Mouse (Mus musculus) layer of hippocampus, postnatal 10 days (tissue): ENCODE data around the gene Ltbp4. TPM values are rescaled to one million over a fixed set of nuclear protein-coding genes. Genes with fewer than 3 reads are reported as not detected.

Experiments
- DNase-seq, 2 experiments: peaks; one replicate each; pipeline ENCODE4 v3.0.0; 2021; ENCODE audit warnings: low spot score in 2 of 2
- total RNA-seq, 2 experiments: library from RNA; stranded (reverse); gene quantifications; 2 replicates each; pipeline ENCODE4 v1.2.3; 2021

Gene Ltbp4
- total RNA-seq, 2 experiments from 2014 or later, result 49.9 to 59.2 TPM

DNA sequence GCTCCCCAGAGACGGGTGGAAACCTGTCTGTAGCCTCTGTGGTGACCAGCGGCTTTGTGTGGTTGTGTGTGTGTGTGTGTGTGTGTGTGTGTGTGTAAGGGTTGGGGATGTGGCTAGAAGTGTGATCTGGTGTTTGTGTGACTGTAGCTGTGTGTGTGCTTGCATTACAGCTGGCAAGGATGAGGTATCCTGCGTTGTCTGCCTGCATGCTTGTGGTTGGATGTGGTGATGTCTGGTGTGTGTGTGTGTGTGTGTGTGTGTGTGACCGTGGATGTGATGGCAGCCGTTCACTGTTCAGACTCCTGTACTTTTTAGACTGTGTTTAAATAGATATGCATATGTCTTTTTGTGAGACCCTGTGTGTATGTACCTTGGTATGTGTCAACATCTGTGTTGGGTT lies 77.7 kb downstream of the Ltbp4 start:
- DNase-seq, result no peak

DNA sequence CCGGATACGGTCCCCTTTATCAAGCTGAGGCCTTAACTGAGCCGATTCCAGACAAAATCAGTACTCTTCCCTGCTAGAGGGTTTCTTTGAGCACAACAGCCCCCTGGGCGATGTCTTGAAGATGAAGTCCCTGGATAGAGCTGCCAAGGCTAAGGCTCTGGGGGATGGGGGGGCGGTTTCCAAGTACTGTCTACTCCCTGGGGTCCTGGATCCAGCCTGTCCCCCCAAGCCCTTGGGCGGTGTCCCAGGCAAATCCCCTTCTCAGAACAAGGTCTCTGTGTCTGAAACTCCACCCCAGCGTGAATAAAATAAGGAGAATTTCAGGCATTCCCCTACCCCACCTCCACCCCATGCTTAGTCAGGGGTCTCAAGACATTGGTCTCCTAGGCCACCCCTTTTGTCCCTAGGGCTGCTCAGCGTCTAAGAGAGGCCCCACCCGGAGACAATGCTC lies 78.2 kb downstream of the Ltbp4 start:
- peak in 1 of 2 experiments; percentile 55 for DNase-seq

DNA sequence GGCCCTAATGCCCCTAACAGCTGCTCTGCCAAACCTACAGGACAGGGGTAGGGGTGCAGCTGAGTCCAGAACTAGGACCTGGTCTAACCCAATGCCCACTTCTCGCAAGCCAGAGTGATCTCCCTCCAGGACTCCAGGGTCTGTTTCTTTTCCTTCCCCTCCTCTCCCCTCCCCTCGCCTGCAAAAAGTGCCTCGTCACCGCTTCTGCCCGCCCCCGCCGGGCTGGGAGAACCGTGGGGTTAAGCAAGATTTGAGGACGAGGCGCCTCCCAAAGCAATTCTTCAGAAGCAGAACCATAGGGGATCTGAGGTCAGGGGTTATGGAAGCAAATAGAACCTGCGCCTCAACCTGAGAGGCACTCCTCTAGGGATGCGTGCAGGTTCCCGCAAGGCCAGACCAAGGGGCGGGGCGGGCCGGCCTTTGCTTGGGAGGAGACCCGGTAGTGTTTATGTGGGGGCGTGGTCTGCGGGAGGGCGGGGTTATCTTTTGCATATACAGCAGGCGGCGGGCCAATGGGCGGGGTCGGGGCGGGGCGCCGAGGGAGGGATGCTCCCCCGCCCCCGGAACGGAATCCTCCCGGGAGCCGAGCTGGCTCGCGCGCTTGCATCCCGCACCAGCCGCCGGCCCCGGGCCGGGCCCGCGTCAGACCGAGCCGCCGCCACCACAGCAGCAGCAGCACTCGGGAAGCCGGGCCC lies 79.1 kb downstream of the Ltbp4 start, which contains the start of gene Numbl:
Numbl (plus strand) TSS at position 229 of the 695 bp plus-strand sequence.
- DNase-seq, result peak; percentile 87 to 93

DNA sequence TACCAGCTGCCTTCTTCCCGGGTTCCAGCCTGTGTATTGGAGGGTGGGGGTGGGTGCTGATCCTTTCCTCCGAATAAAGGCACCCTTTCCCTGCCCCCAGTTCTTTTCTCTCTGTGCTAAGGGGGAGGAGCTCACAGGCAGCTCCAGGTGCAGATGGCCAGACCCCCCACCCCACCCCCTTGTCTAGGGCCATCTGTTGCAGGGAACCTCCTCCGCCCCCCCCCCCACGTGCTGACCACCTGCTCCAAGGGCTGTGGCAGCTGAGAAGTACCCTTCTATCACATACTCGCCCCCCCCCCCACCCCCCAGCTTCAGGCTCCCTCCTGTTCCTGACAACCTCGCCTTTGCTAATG lies 79.7 kb downstream of the Ltbp4 start:
- DNase-seq, result no peak

DNA sequence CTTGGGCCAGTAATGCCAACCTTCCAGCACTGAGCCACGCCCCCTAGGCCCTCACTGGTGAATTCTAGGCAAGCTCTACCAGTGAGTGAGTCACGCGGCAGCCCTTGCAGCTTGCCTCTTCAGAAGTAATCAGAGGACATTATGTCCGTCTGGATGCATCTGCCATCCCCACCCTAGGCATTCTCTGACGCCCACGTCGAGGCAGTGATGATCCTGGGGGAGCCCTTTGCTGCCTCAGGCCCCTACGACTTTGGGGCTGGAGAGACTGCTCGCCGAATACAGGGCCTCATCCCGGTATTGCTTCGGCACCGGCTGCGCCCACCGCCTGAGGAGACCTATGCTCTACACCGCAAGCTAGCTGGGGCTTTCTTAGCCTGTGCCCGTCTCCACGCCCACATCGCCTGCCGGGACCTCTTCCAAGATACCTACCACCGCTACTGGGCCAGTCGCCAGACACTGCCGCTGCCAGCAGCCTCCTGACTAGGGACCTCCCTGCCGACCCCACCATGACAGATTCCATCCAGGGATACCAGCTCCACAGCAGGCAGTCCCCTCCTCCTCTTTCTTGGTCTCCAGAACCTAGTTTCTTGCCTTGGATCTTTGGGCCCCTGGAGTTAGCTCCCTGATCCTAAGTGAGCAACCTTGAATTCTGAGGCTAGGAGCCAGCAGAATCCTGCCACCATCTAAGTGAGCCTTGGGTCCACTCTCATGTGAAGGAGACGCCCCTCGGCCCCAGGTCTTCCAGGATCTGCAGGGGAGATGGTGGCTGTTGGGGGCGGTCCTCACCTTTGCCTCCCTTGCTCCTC lies 80.2 kb downstream of the Ltbp4 start:
- DNase-seq, result peak; percentile 74 to 76

DNA sequence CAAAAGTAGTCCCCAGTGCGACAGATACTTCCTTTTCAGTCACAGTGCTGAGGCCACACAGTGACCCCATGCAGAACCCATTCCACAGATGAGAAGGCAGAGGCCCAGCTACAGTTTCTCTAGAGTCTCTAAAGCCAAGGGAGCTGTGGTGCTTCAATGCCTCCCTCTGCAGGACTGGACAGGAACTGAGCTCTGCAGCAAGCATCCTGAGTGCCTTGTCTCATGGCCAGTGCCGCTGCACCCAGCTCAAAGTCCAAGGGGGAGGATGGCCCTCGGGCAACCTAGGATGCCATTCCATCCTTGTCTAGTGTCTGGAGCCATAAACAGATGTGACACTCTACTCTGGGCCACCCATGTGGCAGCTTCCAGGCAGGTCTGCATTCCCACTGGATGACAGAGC lies 81.8 kb downstream of the Ltbp4 start:
- no peak for DNase-seq

Other genes with a start within 250 kb of the Ltbp4 start
- under 1 TPM; 0.18 to 0.51 TPM for gene Cyp2f2, start 217.8 kb downstream of the Ltbp4 start, total RNA-seq
- gene Cyp2t4, start 184.0 kb downstream of the Ltbp4 start, total RNA-seq, result not detected
- 10 to 100 TPM; 85.9 to 88.9 TPM for gene Egln2, start 170.9 kb downstream of the Ltbp4 start, total RNA-seq
- 10 to 100 TPM; 76.6 to 84.2 TPM for gene Rab4b, start 158.8 kb downstream of the Ltbp4 start, total RNA-seq
- under 1 TPM in 1 of 2 experiments, not detected in 1; 0.75 TPM for gene Gm21983, start 156.6 kb downstream of the Ltbp4 start, total RNA-seq
- gene Mia, start 156.5 kb downstream of the Ltbp4 start, total RNA-seq, result 10 to 100 TPM; 10.9 to 13.9 TPM
- gene BC024978, start 141.9 kb downstream of the Ltbp4 start, total RNA-seq, result 10 to 100 TPM; 17.8 to 22.1 TPM
- 10 to 100 TPM; 78.9 to 87.5 TPM for gene Snrpa, start 141.4 kb downstream of the Ltbp4 start, total RNA-seq
- 10 to 100 TPM in 1 of 2 experiments, 1 to 10 TPM in 1; 9.5 to 10.8 TPM for gene Itpkc, start 109.0 kb downstream of the Ltbp4 start, total RNA-seq
- gene Coq8b, start 104.7 kb downstream of the Ltbp4 start, total RNA-seq, result 10 to 100 TPM; 26.9 to 29.5 TPM
- 100 to 1,000 TPM; 126 to 127 TPM for gene Numbl, start 79.3 kb downstream of the Ltbp4 start, total RNA-seq
- gene Shkbp1, start 18.3 kb upstream of the Ltbp4 start, total RNA-seq, result 10 to 100 TPM; 24.9 to 29.9 TPM
- not detected for gene Gm20479, start 19.7 kb upstream of the Ltbp4 start, total RNA-seq
- 100 to 1,000 TPM in 1 of 2 experiments, 10 to 100 TPM in 1; 89.6 to 105 TPM for gene Sptbn4, start 110.0 kb upstream of the Ltbp4 start, total RNA-seq
- 10 to 100 TPM; 16.5 to 17.1 TPM for gene Blvrb, start 110.3 kb upstream of the Ltbp4 start, total RNA-seq
- 1 to 10 TPM; 3.6 to 3.8 TPM for gene Sertad3, start 136.1 kb upstream of the Ltbp4 start, total RNA-seq
- 1 to 10 TPM; 4.5 TPM for gene Sertad1, start 149.2 kb upstream of the Ltbp4 start, total RNA-seq
- gene Prx, start 161.6 kb upstream of the Ltbp4 start, total RNA-seq, result 1 to 10 TPM; 1.1 to 1.5 TPM
- under 1 TPM; 0.11 to 0.23 TPM for gene Hipk4, start 185.6 kb upstream of the Ltbp4 start, total RNA-seq
- gene Pld3, start 215.5 kb upstream of the Ltbp4 start, total RNA-seq, result 100 to 1,000 TPM; 468 to 470 TPM
- 10 to 100 TPM; 21.4 to 26.2 TPM for gene 2310022A10Rik, start 215.5 kb upstream of the Ltbp4 start, total RNA-seq